Mouse (Mus musculus): ENCODE measurements around the gene Gp9. TPM values are rescaled to one million over a fixed set of nuclear protein-coding genes. Genes with fewer than 3 reads are reported as not detected.
A peak's percentile ranks its signal among the peaks of the same experiment; 100 is the strongest.

Gene Gp9
- polyA plus RNA-seq, 1 experiment from 2014 or later, result 1.1 TPM

DNA sequence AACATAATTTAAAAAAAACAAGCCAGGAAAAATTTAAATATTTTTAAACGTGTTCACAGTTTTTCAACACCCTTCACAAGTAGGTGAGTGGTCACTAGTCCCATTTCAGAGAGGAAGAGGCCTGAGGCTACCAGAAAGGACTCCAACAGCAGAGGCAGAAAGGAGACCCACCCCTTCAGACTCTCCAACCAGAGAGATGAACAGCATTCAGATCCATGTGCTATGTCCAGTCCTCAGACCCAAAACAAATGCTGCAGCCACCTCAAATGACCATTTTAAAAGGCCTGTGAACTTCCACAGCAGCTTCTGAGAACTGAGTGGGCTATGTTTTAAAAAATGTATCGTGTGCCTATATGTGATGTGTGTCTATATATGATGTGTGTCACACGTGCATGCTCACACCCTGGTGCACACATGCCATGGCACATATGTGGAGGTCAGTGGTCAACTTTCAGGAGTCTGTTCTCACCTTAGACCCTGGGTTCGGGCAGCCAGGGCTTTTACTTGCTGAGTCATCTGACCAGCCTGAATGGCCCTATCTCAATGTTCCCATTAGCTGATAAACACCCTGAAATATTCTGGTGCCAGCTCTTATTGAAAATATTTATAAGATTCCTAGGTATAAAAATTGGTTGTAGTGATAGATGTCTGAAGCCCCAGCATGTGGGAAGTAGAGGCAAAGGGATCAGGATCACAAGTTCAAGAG is 30.0 kb downstream of the Gp9 start:
- Histone ChIP-seq H3K4me1 (replicated peaks) (peaks cover 25% of the 10 kb centered on the region), H3K4me2 (no peak overlapping the region), H3K9me3 (no peaks in the 10 kb centered on the region), H3K4me3 (no peak overlapping the region), H3K36me3 (peaks cover 10% of the 10 kb centered on the region; the same call in 1 of the 2 replicates), H3K27me3 (no peaks in the 10 kb centered on the region), H3K9ac (no peak overlapping the region), H3K27ac (replicated peaks) (no peak overlapping the region)
- 83% methylated on average over 4 of the region's 4 CpGs for WGBS
- no peak for ATAC-seq (ENCODE audit: low read depth)

DNA sequence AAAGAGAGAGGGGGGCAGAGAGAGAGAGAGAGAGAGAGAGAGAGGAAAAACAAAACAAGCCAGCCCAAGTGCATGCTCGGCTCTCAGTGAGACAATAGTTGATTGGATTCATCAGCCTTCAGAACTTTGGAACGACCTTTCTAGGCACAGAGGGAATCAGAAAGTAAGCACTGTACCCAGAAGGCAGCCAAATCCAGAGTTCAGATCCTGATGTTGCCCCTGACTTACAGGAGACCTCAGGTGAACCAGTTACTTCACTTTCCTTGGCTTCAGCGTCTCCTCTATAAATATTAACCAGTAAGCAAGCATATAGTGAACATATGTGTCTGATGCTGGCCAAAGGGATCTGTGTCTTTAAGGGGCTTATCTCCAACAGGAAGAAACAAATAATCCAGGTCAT is 30.6 kb downstream of the Gp9 start:
- Histone ChIP-seq H3K9ac (no peak overlapping the region), H3K36me3 (peaks cover 12% of the 10 kb centered on the region), H3K27me3 (no peaks in the 10 kb centered on the region), H3K4me3 (no peak overlapping the region), H3K4me1 (replicated peaks) (peaks cover 25% of the 10 kb centered on the region), H3K9me3 (no peaks in the 10 kb centered on the region), H3K4me2 (no peak overlapping the region), H3K27ac (replicated peaks) (no peak overlapping the region)
- WGBS, result 75% methylated on average over 3 of the region's 3 CpGs
- no peak for ATAC-seq (ENCODE audit: low read depth)

DNA sequence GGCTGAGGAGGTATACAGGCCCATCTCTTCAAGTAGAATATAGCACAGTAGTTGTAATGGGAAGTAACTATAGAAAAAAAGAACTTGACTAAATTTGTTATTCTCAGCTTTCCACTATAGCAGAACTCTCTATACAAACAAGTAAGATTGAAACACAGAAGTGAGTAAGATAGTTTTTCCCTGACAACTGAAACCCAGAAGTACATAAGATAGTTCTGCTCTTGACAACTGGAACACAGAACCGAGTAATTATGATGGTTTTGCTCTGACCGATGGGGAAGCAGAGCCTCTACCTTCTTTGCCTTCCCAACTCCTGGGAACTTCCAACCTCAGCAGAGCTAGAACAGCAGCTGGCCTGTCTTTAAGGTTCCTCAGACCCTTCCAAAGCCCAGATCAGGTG is 31.3 kb downstream of the Gp9 start:
- Histone ChIP-seq H3K9ac (peak overlapping the region; percentile 18; the same call in 1 of the 2 replicates), H3K4me3 (no peak overlapping the region), H3K27ac (replicated peaks) (no peak overlapping the region), H3K27me3 (no peaks in the 10 kb centered on the region), H3K4me1 (replicated peaks) (peaks cover 25% of the 10 kb centered on the region), H3K4me2 (peak overlapping the region; percentile 94; the same call in 1 of the 2 replicates), H3K9me3 (no peaks in the 10 kb centered on the region), H3K36me3 (peaks cover 17% of the 10 kb centered on the region)
- WGBS, result 94% methylated on average over 2 of the region's 2 CpGs
- no peak for ATAC-seq (ENCODE audit: low read depth)

DNA sequence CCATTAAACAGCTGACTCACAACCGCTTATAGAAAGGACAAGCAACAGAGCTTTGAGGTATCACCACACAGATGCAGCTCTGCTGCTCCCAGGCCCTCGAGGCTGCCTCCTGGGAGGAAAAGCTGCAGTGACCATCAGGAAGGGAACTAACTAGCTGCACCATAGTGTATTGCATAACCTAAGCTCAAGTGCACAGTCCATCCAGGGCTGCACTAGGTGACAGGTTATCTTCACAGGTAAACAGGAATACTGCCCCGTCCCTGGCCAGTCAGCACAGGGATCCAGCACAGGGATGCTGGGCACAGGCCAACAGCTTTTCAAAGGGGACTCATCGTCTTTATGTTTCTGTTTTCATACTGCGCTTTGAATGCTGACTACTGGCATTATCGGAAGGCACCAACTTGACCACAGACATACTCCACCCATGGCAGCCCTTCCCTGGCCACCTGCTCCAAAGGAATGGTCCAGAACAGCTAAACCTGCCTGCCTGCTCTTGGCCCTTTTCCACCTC is 31.8 kb downstream of the Gp9 start:
- no peak for ATAC-seq (ENCODE audit: low read depth)
- H3K4me3 ChIP-seq, result no peak overlapping the region
- H3K27me3 ChIP-seq, result no peaks in the 10 kb centered on the region
- H3K9ac ChIP-seq, result peak overlapping the region; percentile 18; the same call in 1 of the 2 replicates
- 81% methylated on average over 6 of the region's 6 CpGs for WGBS
- H3K4me2 ChIP-seq, result peak overlapping the region; percentile 94; the same call in 1 of the 2 replicates
- peaks cover 19% of the 10 kb centered on the region for H3K36me3 ChIP-seq
- no peak overlapping the region for H3K27ac ChIP-seq (replicated peaks)
- peaks cover 25% of the 10 kb centered on the region for H3K4me1 ChIP-seq (replicated peaks)
- no peaks in the 10 kb centered on the region for H3K9me3 ChIP-seq

DNA sequence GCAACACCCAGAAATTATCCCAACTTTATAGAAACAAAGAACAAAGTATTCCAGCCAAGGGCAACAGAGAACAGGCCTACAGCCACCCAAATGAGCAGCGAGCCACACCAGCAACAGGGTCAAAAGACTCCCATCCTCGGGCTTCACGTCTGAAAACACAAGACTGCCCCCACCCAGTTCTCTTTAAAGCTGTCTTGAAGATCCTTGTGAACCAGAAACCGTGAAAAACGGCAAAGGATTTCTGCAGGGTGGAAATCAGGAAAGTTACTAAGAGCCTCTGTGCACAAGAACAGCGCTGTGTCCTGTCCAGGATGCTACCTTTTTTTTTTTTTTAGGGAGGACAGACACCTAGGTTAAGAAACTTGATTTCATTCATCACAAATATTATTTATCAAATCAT is 32.4 kb downstream of the Gp9 start:
- H3K9me3 ChIP-seq, result no peaks in the 10 kb centered on the region
- no peak for ATAC-seq (ENCODE audit: low read depth)
- H3K4me3 ChIP-seq, result peak overlapping the region; percentile 75
- peaks cover 25% of the 10 kb centered on the region for H3K36me3 ChIP-seq
- H3K27me3 ChIP-seq, result no peaks in the 10 kb centered on the region
- peak overlapping the region; percentile 94 for H3K4me2 ChIP-seq
- WGBS, result 43% methylated on average over 6 of the region's 6 CpGs
- H3K27ac ChIP-seq (replicated peaks), result no peak overlapping the region
- H3K4me1 ChIP-seq (replicated peaks), result peaks cover 25% of the 10 kb centered on the region
- H3K9ac ChIP-seq, result peak overlapping the region; percentile 85

DNA sequence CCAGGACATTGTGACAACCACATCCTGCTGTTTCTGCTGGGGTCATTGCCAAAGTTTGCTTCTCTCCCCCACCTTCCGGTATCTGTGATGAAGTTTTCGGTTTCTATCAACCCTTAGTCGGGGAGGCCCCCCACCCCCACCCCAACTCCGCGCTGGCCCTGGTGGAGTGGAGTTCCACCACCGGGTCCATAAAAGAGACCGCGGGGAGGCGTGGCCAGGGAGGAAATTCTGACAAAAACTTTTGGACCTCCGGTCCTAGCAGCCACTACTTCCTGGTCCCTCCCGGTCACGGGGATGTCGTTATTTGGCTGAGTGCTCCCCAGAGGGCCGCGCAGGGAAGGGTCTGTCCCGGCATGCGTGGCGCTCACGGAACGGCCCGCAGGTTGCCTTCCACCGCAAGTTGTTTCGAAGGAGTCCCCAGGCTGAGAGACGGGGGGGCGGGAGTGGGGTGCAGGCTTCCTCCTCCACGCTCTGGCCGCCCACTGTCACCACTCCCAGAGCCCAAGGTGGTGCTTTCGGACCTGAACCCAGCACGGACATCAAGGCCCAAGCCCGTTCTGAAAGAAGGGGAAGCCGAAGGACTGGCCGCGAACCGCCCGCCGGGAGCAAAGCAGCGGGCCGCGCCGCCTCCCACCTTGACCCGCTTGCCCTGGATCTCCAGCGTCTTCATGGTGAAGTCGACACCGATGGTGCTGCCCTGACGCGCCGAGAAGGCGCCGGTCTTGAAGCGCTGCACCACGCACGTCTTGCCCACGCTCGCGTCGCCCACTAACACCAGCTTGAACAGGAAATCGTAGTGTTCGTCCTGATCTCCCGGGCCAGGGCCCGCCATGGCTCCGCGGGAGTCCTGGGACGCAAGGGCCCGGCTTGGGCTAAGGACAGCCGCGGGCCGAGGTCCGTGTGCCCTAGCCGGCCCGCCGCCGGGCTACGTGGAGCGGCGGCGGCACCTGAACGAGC is 33.1 kb downstream of the Gp9 start:
- H3K4me2 ChIP-seq, result peak overlapping the region; percentile 94
- no peaks in the 10 kb centered on the region for H3K9me3 ChIP-seq
- H3K36me3 ChIP-seq, result peaks cover 32% of the 10 kb centered on the region
- no peaks in the 10 kb centered on the region for H3K27me3 ChIP-seq
- peaks cover 25% of the 10 kb centered on the region for H3K4me1 ChIP-seq (replicated peaks)
- H3K27ac ChIP-seq (replicated peaks), result peak overlapping the region; percentile 68
- WGBS, result 1% methylated on average over 76 of the region's 77 CpGs
- H3K9ac ChIP-seq, result peak overlapping the region; percentile 85
- ATAC-seq (ENCODE audit: low read depth), result peak; percentile 71
- H3K4me3 ChIP-seq, result peak overlapping the region; percentile 75

DNA sequence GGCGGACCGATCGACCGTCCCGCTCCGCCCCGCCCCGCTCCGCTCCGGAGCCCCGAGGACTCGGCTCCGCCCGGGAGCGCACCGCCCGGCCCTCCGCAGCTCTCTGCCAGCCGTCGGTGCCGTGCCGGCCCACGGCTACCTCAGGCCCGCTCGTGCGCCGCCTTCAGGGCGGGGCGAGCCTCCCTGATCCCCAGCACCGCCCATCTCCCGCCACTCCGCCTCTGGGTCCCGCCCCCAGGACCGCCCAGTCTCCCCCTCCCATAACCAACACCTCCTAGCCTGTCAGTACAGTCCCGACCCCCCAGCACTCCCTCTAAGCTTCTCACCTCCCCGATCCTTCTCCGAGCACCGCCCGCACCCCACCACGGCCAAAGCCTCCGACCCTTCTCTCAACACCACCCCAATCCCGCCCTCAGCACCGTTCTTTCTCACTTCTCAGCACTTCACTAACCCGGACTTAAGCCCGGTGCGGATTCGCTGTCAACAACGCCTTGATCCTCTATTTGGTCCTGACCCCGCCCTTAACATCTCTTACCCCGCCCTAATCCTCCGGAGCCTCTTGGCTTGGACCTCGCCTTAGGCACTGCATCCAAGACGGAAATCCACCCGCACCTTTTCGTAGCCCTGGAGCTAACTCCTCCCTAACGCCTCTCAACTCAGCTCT is 33.9 kb downstream of the Gp9 start, which contains the start of gene Rab43:
Gene Rab43 (minus strand): TSS at position 490 of the 664 bp plus-strand sequence.
- Histone ChIP-seq H3K27me3 (no peaks in the 10 kb centered on the region), H3K4me1 (replicated peaks) (peaks cover 25% of the 10 kb centered on the region), H3K9me3 (no peaks in the 10 kb centered on the region), H3K4me3 (peak within 1 kb of the TSS; percentile 75), H3K27ac (replicated peaks) (peak within 1 kb of the TSS; percentile 68), H3K4me2 (peak within 1 kb of the TSS; percentile 94), H3K9ac (peak within 1 kb of the TSS; percentile 85), H3K36me3 (peaks cover 40% of the 10 kb centered on the region)
- under 1% methylated on average over 47 of the region's 56 CpGs for WGBS
- ATAC-seq (ENCODE audit: low read depth), result peak; percentile 98

DNA sequence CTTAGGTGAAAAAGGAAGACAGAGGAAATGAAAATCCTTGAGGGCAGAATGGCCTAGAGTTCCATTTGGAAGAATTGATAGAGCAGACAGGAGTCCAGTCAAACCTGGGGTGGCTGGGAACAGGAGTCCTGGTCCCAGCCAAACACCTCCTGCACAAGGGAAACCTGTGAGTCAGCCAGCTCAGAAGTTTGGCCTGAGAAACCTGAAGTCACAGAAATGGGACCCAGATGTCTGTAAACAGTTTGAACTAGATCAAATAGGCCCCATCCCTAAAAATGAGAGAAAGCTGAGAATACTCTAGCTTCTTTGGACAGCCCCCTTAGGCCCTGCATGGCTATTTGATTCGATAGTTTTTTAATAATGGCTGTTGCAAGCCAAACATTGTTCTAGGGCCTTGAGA is 34.8 kb downstream of the Gp9 start:
- no peak overlapping the region for H3K9ac ChIP-seq
- no peak overlapping the region for H3K27ac ChIP-seq (replicated peaks)
- no peaks in the 10 kb centered on the region for H3K27me3 ChIP-seq
- 84% methylated on average over 1 of the region's 1 CpGs for WGBS
- H3K36me3 ChIP-seq, result peaks cover 48% of the 10 kb centered on the region
- no peaks in the 10 kb centered on the region for H3K9me3 ChIP-seq
- H3K4me3 ChIP-seq, result no peak overlapping the region
- peak overlapping the region; percentile 94 for H3K4me2 ChIP-seq
- no peak for ATAC-seq (ENCODE audit: low read depth)
- peaks cover 25% of the 10 kb centered on the region for H3K4me1 ChIP-seq (replicated peaks)

DNA sequence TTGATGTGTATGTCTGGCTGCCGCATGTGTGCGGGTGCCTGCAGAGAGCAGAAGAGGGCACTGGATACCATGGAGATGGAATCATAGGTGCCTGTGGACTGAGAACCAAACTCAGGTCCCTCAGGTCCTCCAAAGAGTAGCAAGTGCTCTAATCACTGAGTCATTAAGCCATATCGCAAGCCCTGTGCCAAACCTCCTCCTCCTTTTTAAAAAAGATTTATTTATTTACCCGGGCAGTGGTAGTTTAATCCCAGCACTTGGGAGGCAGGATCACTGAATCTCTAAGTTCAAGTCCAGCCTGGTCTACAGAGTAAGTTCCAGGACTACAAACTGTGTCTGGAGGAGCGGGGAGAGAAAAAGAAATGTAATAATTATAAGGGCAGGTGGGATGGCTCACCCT is 36.6 kb downstream of the Gp9 start:
- Histone ChIP-seq H3K27ac (replicated peaks) (no peak overlapping the region), H3K4me2 (no peak overlapping the region), H3K9me3 (no peaks in the 10 kb centered on the region), H3K9ac (no peak overlapping the region), H3K4me1 (replicated peaks) (peaks cover 24% of the 10 kb centered on the region), H3K27me3 (no peaks in the 10 kb centered on the region), H3K4me3 (no peak overlapping the region), H3K36me3 (peaks cover 62% of the 10 kb centered on the region)
- no peak for ATAC-seq (ENCODE audit: low read depth)
- 90% methylated on average over 5 of the region's 5 CpGs for WGBS

DNA sequence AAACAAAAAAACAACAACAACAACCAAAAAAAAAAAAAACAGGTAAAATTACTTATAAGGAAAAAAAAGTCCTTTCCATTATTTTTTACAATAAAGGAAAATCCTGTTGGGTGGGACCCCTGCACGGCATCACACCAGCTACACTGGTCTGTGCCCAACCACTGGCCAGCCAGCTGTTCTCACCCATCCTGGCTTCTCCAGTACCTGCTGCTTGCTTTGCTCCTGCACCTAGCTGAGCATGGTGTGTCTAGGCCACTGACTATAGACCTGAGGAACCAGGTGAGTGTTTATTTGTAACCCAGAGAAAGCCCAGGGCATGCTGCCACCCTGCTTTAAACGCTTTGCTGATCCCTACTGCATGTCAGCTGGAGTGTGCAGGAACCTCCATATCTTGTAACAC is 42.5 kb downstream of the Gp9 start:
- Histone ChIP-seq H3K36me3 (peaks cover 98% of the 10 kb centered on the region), H3K27ac (replicated peaks) (no peak overlapping the region), H3K4me2 (no peak overlapping the region), H3K9ac (no peak overlapping the region), H3K27me3 (no peaks in the 10 kb centered on the region), H3K4me3 (no peak overlapping the region), H3K9me3 (no peaks in the 10 kb centered on the region), H3K4me1 (replicated peaks) (no peaks in the 10 kb centered on the region)
- no peak for ATAC-seq (ENCODE audit: low read depth)
- 98% methylated on average over 2 of the region's 2 CpGs for WGBS
